Mouse (Mus musculus) cerebellum, adult 2 months (tissue): Measurements from ENCODE around the gene Grm8.

Experiments
- CTCF ChIP-seq: fragments of 200-500 bp; IDR thresholded peaks from 2 replicates; pipeline ENCODE4 v1.5.1; 2011; ENCODE audit warnings: low read depth, mild to moderate bottlenecking, control low read depth, low read length, moderate library complexity, borderline replicate concordance; ENCODE audit not compliant: insufficient read depth
- POLR2A ChIP-seq: fragments of 200-500 bp; IDR thresholded peaks from 2 replicates; pipeline ENCODE4 v1.6.1; 2011; ENCODE audit warnings: low read length, control low read depth, borderline replicate concordance; ENCODE audit not compliant: insufficient read depth

- TF ChIP-seq CTCF (no peak), POLR2A (no peak)
Measured at GRCm38 (mm10) chr6:27849644-27850043, 285.3 kb downstream of the Grm8 start.
